24 mouse cellular contexts compared by ENCODE assay signal in genomic region chr4:100201322-100201721, GRCm38 (mm10).
A peak's percentile ranks its signal among the peaks of the same experiment; 100 is the strongest.
DNase-seq lines count a peak whose midpoint lies in the region; ATAC-seq and TF ChIP-seq lines count a peak whose summit lies in the region.
"Had no signal": no experiment of that assay in that cellular context is flagged by ENCODE, and none has a peak within 500 bp of the region (broad histone marks: within the 10 kb centered on the region; RNA-seq: fewer than 3 reads in every experiment).

No protein-coding gene starts in this region.

- no peak for TF ChIP-seq CTCF in thymus, adult 2 months (IDR thresholded peaks at IDR 0.05; ENCODE audit: borderline replicate concordance, control insufficient read depth, extremely low read depth, insufficient read depth, low read length, poor library complexity)

- DNase-seq in embryo, embryonic 10.5 days (ENCODE audit: low spot score) = peak; percentile 37
- no peak for DNase-seq in embryo, embryonic 10 days (ENCODE audit: low spot score)
- DNase-seq in embryonic facial prominence, embryonic 10.5 days (ENCODE audit: low spot score) = peak; percentile 30
- peak; percentile 40 for DNase-seq in forelimb bud, embryonic 11.5 days (ENCODE audit: low read depth, low spot score)
- DNase-seq in spleen, adult 18-20 months = no peak
- no peak for DNase-seq in thymus, adult 2 months
- DNase-seq: adrenal gland, postnatal 10 days; adrenal gland, postnatal 36 days; cerebellum, adult 18-20 months; cerebellum, adult 9-10 months; cerebellum, postnatal 25 days; gastrocnemius, postnatal 10 days; gastrocnemius, postnatal 36 days had no signal

- peak overlapping the region; percentile 46 for H3K27ac ChIP-seq in embryonic facial prominence, embryonic 10.5 days (replicated peaks)
- peak overlapping the region; percentile 23 for H3K27ac ChIP-seq in limb, embryonic 12.5 days
- H3K27ac ChIP-seq in forebrain, embryonic 15.5 days (replicated peaks) = no peak overlapping the region
- no peak overlapping the region for H3K27ac ChIP-seq in thymus, adult 2 months (ENCODE audit: control insufficient read depth, insufficient read depth, low read length)
- H3K27ac ChIP-seq: embryonic facial prominence, embryonic 15.5 days; hindbrain, embryonic 10.5 days; hindbrain, embryonic 14.5 days; hindbrain, postnatal 0 days had no signal

- H3K27me3 ChIP-seq in embryonic facial prominence, embryonic 10.5 days (replicated peaks; ENCODE audit: low read depth, poor library complexity, severe bottlenecking) = no peaks in the 10 kb centered on the region
- peaks cover 13% of the 10 kb centered on the region for H3K27me3 ChIP-seq in limb, embryonic 12.5 days
- no peaks in the 10 kb centered on the region for H3K27me3 ChIP-seq in forebrain, embryonic 15.5 days
- H3K27me3 ChIP-seq in thymus, adult 2 months (ENCODE audit: control insufficient read depth, insufficient read depth, low read length) = no peaks in the 10 kb centered on the region
- H3K27me3 ChIP-seq: embryonic facial prominence, embryonic 15.5 days; Patski had no signal

- H3K9ac ChIP-seq in limb, embryonic 12.5 days (replicated peaks) = no peak overlapping the region
- no peak overlapping the region for H3K9ac ChIP-seq in forebrain, embryonic 15.5 days (replicated peaks)
- H3K9ac ChIP-seq: embryonic facial prominence, embryonic 15.5 days; hindbrain, embryonic 14.5 days had no signal

- no peak for TF ChIP-seq POLR2A in thymus, adult 2 months (IDR thresholded peaks at IDR 0.05; ENCODE audit: control insufficient read depth, extremely low read depth, insufficient read depth, low read length, poor library complexity)

- no peak overlapping the region for H3K4me3 ChIP-seq in embryonic facial prominence, embryonic 10.5 days
- H3K4me3 ChIP-seq in limb, embryonic 12.5 days (replicated peaks) = no peak overlapping the region
- no peak overlapping the region for H3K4me3 ChIP-seq in forebrain, embryonic 15.5 days
- no peak overlapping the region for H3K4me3 ChIP-seq in thymus, adult 2 months (ENCODE audit: control insufficient read depth, insufficient read depth, low read length)
- H3K4me3 ChIP-seq: embryonic facial prominence, embryonic 15.5 days; hindbrain, embryonic 10.5 days had no signal

- peaks cover 60% of the 10 kb centered on the region for H3K4me1 ChIP-seq in embryonic facial prominence, embryonic 10.5 days
- peaks cover 41% of the 10 kb centered on the region for H3K4me1 ChIP-seq in limb, embryonic 12.5 days (replicated peaks)
- no peaks in the 10 kb centered on the region for H3K4me1 ChIP-seq in forebrain, embryonic 15.5 days
- H3K4me1 ChIP-seq in thymus, adult 2 months (replicated peaks; ENCODE audit: control insufficient read depth, insufficient read depth, low read length) = no peaks in the 10 kb centered on the region

- WGBS in embryonic facial prominence, embryonic 10.5 days = 22% methylated on average over 2 of the region's 2 CpGs
- 6% methylated on average over 2 of the region's 2 CpGs for WGBS in limb, embryonic 12.5 days
- 52% methylated on average over 2 of the region's 2 CpGs for WGBS in forebrain, embryonic 15.5 days
- WGBS in thymus, adult 2 months = 45% methylated on average over 2 of the region's 2 CpGs

- no peaks in the 10 kb centered on the region for H3K9me3 ChIP-seq in embryonic facial prominence, embryonic 10.5 days
- H3K9me3 ChIP-seq in limb, embryonic 12.5 days = no peaks in the 10 kb centered on the region
- no peaks in the 10 kb centered on the region for H3K9me3 ChIP-seq in forebrain, embryonic 15.5 days
- H3K9me3 ChIP-seq: embryonic facial prominence, embryonic 15.5 days; hindbrain, embryonic 10.5 days had no signal

- ATAC-seq in limb, embryonic 12.5 days (ENCODE audit: insufficient number of reproducible peaks, insufficient read depth, low FRiP score, low TSS enrichment, low read depth) = 0 out of 2 replicates have a peak, but pooled peaks have one; percentile 60
- no peak for ATAC-seq in forebrain, embryonic 15.5 days (replicated peaks)
- ATAC-seq: forebrain, embryonic 14.5 days; hindbrain, postnatal 0 days; inflammation-experienced regulatory T-cells, adult 6 months; intestine, embryonic 16.5 days; Patski had no signal

- H3K36me3 ChIP-seq in embryonic facial prominence, embryonic 10.5 days (replicated peaks) = no peaks in the 10 kb centered on the region
- no peaks in the 10 kb centered on the region for H3K36me3 ChIP-seq in limb, embryonic 12.5 days
- H3K36me3 ChIP-seq in forebrain, embryonic 15.5 days = no peaks in the 10 kb centered on the region
- H3K36me3 ChIP-seq in thymus, adult 2 months (ENCODE audit: control insufficient read depth, insufficient read depth, low read length) = no peaks in the 10 kb centered on the region
- H3K36me3 ChIP-seq: embryonic facial prominence, embryonic 15.5 days; hindbrain, embryonic 10.5 days had no signal

- H3K4me2 ChIP-seq in limb, embryonic 12.5 days = no peak overlapping the region
- H3K4me2 ChIP-seq in forebrain, embryonic 15.5 days (replicated peaks) = no peak overlapping the region
- H3K4me2 ChIP-seq: embryonic facial prominence, embryonic 15.5 days; heart, embryonic 11.5 days; hindbrain, embryonic 14.5 days had no signal

Comparison
In these comparisons a context has a peak if more than half of its experiments do, and no peak if none do; other contexts are left out.
1. DNase-seq: peak in embryo, embryonic 10.5 days (single experiment), embryonic facial prominence, embryonic 10.5 days (single experiment) and forelimb bud, embryonic 11.5 days (single experiment); none in embryo, embryonic 10 days (single experiment), spleen, adult 18-20 months (0 of 2) and thymus, adult 2 months (single experiment).
2. H3K27ac ChIP-seq: peak in embryonic facial prominence, embryonic 10.5 days (single experiment) and limb, embryonic 12.5 days (single experiment); none in forebrain, embryonic 15.5 days (single experiment) and thymus, adult 2 months (single experiment).